Mouse (Mus musculus): ENCODE measurements around the gene Nell2. TPM values are rescaled to one million over a fixed set of nuclear protein-coding genes. Genes with fewer than 3 reads are reported as not detected.
"Not testable (repeated sequence)": the region's sequence is repeated elsewhere in the genome, so short reads cannot be mapped to it uniquely, and the experiment has no call there.

Nell2 gene
- polyA plus RNA-seq, 1 experiment from 2014 or later, result 155 TPM

DNA sequence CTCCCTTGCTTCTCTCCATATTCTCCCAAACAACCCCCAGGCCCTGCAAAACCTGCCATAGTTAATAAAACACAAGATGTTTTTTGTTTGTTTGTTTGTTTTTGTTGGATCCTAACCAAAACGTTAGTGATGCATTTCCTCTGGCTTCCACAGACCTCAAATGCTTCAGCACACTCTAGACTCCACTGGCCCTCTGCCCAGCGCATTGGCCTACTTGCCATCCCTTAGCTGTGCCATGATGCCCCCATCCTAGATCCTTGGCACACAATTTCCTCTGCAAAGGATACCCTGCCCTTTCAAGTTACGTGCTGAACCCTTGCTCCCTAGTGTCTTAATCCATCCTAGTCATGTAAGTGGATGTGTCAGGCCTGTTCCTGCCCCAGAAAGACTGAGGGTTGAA lies 255.1 kb downstream of the Nell2 start:
- Histone ChIP-seq H3K9ac (ENCODE audit: low read length) (no peak overlapping the region), H3K9me3 (ENCODE audit: control insufficient read depth, low read length) (no peaks in the 10 kb centered on the region), H3K27ac (ENCODE audit: low read depth, low read length) (no peak overlapping the region), H3K4me3 (ENCODE audit: low read depth, low read length) (no peak overlapping the region), H3K36me3 (ENCODE audit: control insufficient read depth, insufficient read depth, low read length) (no peaks in the 10 kb centered on the region), H3K27me3 (ENCODE audit: control insufficient read depth, insufficient read depth, low read length) (no peaks in the 10 kb centered on the region), H3K4me1 (ENCODE audit: control insufficient read depth, insufficient read depth, low read length) (no peaks in the 10 kb centered on the region), H3K4me2 (ENCODE audit: low read depth) (no peak overlapping the region)
- DNase-seq (ENCODE audit: low spot score) (no peak), ATAC-seq (ENCODE audit: insufficient read depth, low FRiP score, low TSS enrichment) (no peak)
- 85% methylated on average over 3 of the region's 3 CpGs for WGBS

DNA sequence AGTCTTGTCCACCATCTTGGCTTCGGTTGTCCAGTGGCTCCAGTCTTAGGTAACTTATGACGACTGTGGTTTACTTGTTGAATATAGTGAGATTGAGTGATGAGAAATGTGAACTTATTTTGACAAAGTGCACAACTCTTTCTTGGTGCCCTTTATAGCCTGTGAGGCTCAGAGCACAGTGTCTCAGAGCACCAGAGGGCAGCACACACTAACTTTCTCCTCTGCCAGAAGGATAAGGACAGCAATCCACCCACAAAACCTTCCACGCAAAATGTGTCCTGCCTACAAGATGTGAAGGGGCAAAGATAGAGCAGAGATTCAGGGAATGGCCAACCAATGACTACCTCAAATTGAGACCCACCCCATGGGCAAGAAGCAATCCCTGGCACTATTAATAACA lies 256.2 kb downstream of the Nell2 start:
- no peaks in the 10 kb centered on the region for H3K9me3 ChIP-seq (ENCODE audit: control insufficient read depth, low read length)
- no peak for DNase-seq (ENCODE audit: low spot score)

DNA sequence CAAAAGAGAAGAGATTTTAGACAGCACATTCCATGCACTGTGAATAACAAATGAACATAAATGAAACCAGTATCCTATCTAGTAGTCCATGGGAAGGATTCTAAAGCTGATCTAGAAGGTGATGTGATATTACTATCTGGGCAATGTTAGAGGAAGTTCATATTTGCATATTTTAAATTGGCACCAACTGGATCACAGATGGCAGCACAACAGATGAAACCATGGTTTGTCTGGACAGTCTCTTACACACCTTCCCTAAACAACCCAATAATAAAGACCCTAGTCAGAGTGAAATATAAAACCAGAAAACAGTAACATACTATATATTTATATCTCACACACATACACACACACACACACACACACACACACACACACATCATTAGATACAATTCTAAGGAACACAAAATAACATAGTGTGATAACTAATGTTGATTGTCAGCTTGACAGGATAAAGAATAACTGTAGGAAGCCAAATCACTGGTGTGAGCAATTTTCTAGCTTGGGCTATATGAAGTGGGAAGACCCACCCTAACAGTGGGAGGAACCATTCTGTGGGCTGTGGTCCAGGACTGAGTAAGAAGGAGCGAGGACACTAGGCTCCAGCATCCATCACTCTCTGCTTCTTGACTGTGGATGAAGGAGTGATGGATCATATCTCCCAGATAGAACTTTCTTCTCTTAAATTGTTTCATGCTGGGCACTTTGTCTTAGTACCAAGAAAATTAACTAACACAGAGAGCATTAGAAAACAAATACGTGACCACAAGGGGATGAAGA lies 268.5 kb downstream of the Nell2 start:
- H3K27me3 ChIP-seq (ENCODE audit: control insufficient read depth, insufficient read depth, low read length), result no peaks in the 10 kb centered on the region
- 96% methylated on average over 2 of the region's 2 CpGs for WGBS

More for the DNA sequence above, 256.2 kb downstream of the Nell2 start:
- ATAC-seq (ENCODE audit: insufficient read depth, low FRiP score, low TSS enrichment), result no peak
- Histone ChIP-seq H3K4me3 (ENCODE audit: low read depth, low read length) (no peak overlapping the region), H3K27ac (ENCODE audit: low read depth, low read length) (no peak overlapping the region), H3K27me3 (ENCODE audit: control insufficient read depth, insufficient read depth, low read length) (no peaks in the 10 kb centered on the region), H3K4me1 (ENCODE audit: control insufficient read depth, insufficient read depth, low read length) (no peaks in the 10 kb centered on the region), H3K9ac (ENCODE audit: low read length) (no peak overlapping the region), H3K36me3 (ENCODE audit: control insufficient read depth, insufficient read depth, low read length) (no peaks in the 10 kb centered on the region), H3K4me2 (ENCODE audit: low read depth) (no peak overlapping the region)
- 91% methylated on average over 3 of the region's 3 CpGs for WGBS

DNA sequence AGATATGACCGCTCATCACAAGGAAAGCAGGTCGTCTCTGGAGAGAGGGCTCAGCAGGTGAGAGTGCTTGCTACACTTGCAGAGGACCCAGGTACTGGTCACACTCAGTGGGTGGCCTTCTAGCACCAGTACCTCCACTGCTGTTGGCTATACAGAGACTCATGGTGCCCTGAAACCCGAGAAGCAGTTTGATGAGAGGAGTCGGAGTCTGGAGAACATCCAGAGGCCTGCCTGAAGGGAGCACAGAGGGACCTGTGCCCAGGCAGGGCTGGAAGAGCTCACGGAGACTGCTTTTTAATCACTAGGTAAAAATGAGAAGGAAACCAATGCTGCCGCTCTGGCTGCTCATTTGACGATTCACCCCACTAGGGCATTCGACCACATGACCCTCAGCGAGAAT lies 271.2 kb downstream of the Nell2 start:
- 74% methylated on average over 9 of the region's 9 CpGs for WGBS
- DNase-seq (ENCODE audit: low spot score), result no peak

More for the DNA sequence above, 268.5 kb downstream of the Nell2 start:
- no peak overlapping the region for H3K9ac ChIP-seq (ENCODE audit: low read length)
- H3K36me3 ChIP-seq (ENCODE audit: control insufficient read depth, insufficient read depth, low read length), result no peaks in the 10 kb centered on the region
- H3K4me3 ChIP-seq (ENCODE audit: low read depth, low read length), result no peak overlapping the region
- no peak overlapping the region for H3K4me2 ChIP-seq (ENCODE audit: low read depth)
- no peak overlapping the region for H3K27ac ChIP-seq (ENCODE audit: low read depth, low read length)
- no peaks in the 10 kb centered on the region for H3K9me3 ChIP-seq (ENCODE audit: control insufficient read depth, low read length)
- DNase-seq (ENCODE audit: low spot score), result no peak
- ATAC-seq (ENCODE audit: insufficient read depth, low FRiP score, low TSS enrichment), result no peak
- H3K4me1 ChIP-seq (ENCODE audit: control insufficient read depth, insufficient read depth, low read length), result no peaks in the 10 kb centered on the region

DNA sequence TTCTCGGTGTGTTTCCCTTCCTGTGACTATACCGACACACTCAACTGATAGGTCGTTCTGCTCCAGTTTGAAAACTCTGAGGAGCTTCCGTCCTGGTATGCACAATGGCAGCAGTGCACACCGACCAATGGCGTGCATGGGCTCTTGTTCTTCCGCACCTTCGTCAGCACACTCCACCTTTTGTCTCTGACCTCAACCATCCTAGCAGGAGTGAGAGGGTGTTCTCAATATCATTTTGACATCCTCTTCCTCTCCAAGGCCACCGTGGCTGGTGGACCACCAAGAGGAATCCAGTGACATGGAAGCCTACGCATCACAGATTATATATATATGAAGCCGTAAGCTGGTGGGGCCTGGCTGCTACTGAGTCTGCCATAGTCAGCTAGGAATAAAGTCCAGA lies 282.8 kb downstream of the Nell2 start:
- Histone ChIP-seq H3K36me3 (ENCODE audit: control insufficient read depth, insufficient read depth, low read length) (no peaks in the 10 kb centered on the region), H3K27ac (ENCODE audit: low read depth, low read length) (no peak overlapping the region), H3K27me3 (ENCODE audit: control insufficient read depth, insufficient read depth, low read length) (no peaks in the 10 kb centered on the region), H3K9ac (ENCODE audit: low read length) (no peak overlapping the region), H3K9me3 (ENCODE audit: control insufficient read depth, low read length) (no peaks in the 10 kb centered on the region), H3K4me1 (ENCODE audit: control insufficient read depth, insufficient read depth, low read length) (no peaks in the 10 kb centered on the region), H3K4me2 (ENCODE audit: low read depth) (no peak overlapping the region), H3K4me3 (ENCODE audit: low read depth, low read length) (no peak overlapping the region)
- ATAC-seq (ENCODE audit: insufficient read depth, low FRiP score, low TSS enrichment) (no peak), DNase-seq (ENCODE audit: low spot score) (no peak)
- WGBS, result 92% methylated on average over 11 of the region's 11 CpGs

More for the DNA sequence above, 271.2 kb downstream of the Nell2 start:
- no peaks in the 10 kb centered on the region for H3K27me3 ChIP-seq (ENCODE audit: control insufficient read depth, insufficient read depth, low read length)
- no peaks in the 10 kb centered on the region for H3K9me3 ChIP-seq (ENCODE audit: control insufficient read depth, low read length)
- no peak overlapping the region for H3K4me2 ChIP-seq (ENCODE audit: low read depth)
- H3K27ac ChIP-seq (ENCODE audit: low read depth, low read length), result no peak overlapping the region
- no peak overlapping the region for H3K4me3 ChIP-seq (ENCODE audit: low read depth, low read length)
- H3K4me1 ChIP-seq (ENCODE audit: control insufficient read depth, insufficient read depth, low read length), result no peaks in the 10 kb centered on the region
- no peaks in the 10 kb centered on the region for H3K36me3 ChIP-seq (ENCODE audit: control insufficient read depth, insufficient read depth, low read length)
- no peak for ATAC-seq (ENCODE audit: insufficient read depth, low FRiP score, low TSS enrichment)
- no peak overlapping the region for H3K9ac ChIP-seq (ENCODE audit: low read length)

DNA sequence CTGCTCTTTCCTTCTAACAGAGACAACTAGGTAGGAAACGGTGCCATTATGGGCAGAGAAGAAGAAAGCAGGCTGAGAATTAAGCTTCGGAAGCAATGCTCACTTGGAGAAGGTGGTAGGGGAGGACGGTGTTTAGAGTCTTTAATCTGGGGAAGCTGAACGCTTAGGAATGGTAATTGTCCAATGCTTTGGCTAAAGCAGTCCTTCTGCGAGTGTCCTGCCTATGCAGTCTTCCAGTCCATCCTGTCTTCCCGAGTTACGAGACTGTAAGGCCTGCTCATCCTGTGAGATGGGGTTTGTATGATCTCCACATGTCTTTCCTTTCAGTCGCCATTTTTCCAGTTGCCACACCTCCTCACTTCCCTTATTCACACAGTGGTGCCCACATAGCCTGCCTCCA lies 284.5 kb downstream of the Nell2 start:
- Histone ChIP-seq H3K9me3 (ENCODE audit: control insufficient read depth, low read length) (no peaks in the 10 kb centered on the region), H3K4me2 (ENCODE audit: low read depth) (no peak overlapping the region), H3K27me3 (ENCODE audit: control insufficient read depth, insufficient read depth, low read length) (no peaks in the 10 kb centered on the region), H3K36me3 (ENCODE audit: control insufficient read depth, insufficient read depth, low read length) (no peaks in the 10 kb centered on the region; the same call in 1 of the 2 replicates), H3K27ac (ENCODE audit: low read depth, low read length) (no peak overlapping the region), H3K4me1 (ENCODE audit: control insufficient read depth, insufficient read depth, low read length) (no peaks in the 10 kb centered on the region), H3K4me3 (ENCODE audit: low read depth, low read length) (no peak overlapping the region), H3K9ac (ENCODE audit: low read length) (no peak overlapping the region)
- ATAC-seq (ENCODE audit: insufficient read depth, low FRiP score, low TSS enrichment), result no peak
- 72% methylated on average over 8 of the region's 8 CpGs for WGBS
- no peak for DNase-seq (ENCODE audit: low spot score)

GRCm38 (mm10) chr15:95241161-95241560 lies 287.2 kb downstream of the Nell2 start:
- Histone ChIP-seq H3K4me1 (ENCODE audit: control insufficient read depth, insufficient read depth, low read length) (no peaks in the 10 kb centered on the region), H3K4me3 (ENCODE audit: low read depth, low read length) (no peak overlapping the region), H3K27ac (ENCODE audit: low read depth, low read length) (no peak overlapping the region), H3K27me3 (ENCODE audit: control insufficient read depth, insufficient read depth, low read length) (no peaks in the 10 kb centered on the region), H3K4me2 (ENCODE audit: low read depth) (no peak overlapping the region), H3K9me3 (ENCODE audit: control insufficient read depth, low read length) (no peaks in the 10 kb centered on the region), H3K36me3 (ENCODE audit: control insufficient read depth, insufficient read depth, low read length) (no peaks in the 10 kb centered on the region; the same call in 1 of the 2 replicates), H3K9ac (ENCODE audit: low read length) (no peak overlapping the region)
- DNase-seq (ENCODE audit: low spot score) (no peak), ATAC-seq (ENCODE audit: insufficient read depth, low FRiP score, low TSS enrichment) (no peak)
- 95% methylated on average over 3 of the region's 3 CpGs for WGBS

DNA sequence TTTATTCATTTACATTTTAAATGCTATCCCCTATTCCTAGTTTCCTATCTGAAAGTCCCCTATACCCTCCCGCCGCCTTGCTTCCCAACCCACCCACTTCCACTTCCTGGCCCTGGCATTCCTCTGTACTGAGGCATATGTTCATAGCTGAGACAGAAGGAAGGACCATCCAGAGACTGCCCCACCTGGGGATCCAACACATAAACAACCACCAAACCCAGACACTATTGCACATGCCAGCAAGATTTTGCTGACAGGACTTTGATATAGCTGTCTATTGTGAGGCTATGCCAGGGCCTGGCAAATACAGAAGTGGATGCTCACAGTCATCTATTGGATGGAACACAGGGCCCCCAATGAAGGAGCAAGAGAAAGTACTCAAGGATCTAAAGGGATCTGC lies 291.3 kb downstream of the Nell2 start:
- not testable (repeated sequence) for H3K9me3 ChIP-seq (ENCODE audit: control insufficient read depth, low read length); ATAC-seq (ENCODE audit: insufficient read depth, low FRiP score, low TSS enrichment); H3K4me3 ChIP-seq (ENCODE audit: low read depth, low read length)

DNA sequence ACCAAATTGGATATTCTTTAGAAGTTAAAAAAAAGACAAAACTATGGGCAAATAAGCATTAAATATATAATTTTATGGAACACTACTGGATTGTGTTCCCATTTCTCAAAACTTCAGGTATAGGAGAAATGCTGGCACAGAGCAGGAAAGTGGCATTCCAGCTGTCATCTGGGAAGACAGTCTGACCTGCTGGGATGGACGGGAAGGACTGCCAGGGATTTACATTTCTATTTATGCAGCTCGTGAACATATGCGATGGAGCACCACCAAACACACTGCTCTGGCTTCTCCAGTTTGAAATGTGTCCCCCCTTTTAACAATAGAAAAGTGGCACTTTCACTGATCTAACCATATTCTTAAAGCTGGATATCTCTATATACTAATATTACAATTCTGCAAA lies 291.9 kb downstream of the Nell2 start:
- Histone ChIP-seq H3K4me1 (ENCODE audit: control insufficient read depth, insufficient read depth, low read length) (no peaks in the 10 kb centered on the region), H3K27ac (ENCODE audit: low read depth, low read length) (no peak overlapping the region), H3K4me2 (ENCODE audit: low read depth) (no peak overlapping the region), H3K9me3 (ENCODE audit: control insufficient read depth, low read length) (no peaks in the 10 kb centered on the region), H3K36me3 (ENCODE audit: control insufficient read depth, insufficient read depth, low read length) (no peaks in the 10 kb centered on the region; the same call in 1 of the 2 replicates), H3K9ac (ENCODE audit: low read length) (no peak overlapping the region), H3K27me3 (ENCODE audit: control insufficient read depth, insufficient read depth, low read length) (no peaks in the 10 kb centered on the region), H3K4me3 (ENCODE audit: low read depth, low read length) (no peak overlapping the region)
- DNase-seq (ENCODE audit: low spot score) (no peak), ATAC-seq (ENCODE audit: insufficient read depth, low FRiP score, low TSS enrichment) (no peak)
- 90% methylated on average over 3 of the region's 3 CpGs for WGBS

More for the DNA sequence above, 291.3 kb downstream of the Nell2 start:
- not testable (repeated sequence) for H3K36me3 ChIP-seq (ENCODE audit: control insufficient read depth, insufficient read depth, low read length); H3K4me2 ChIP-seq (ENCODE audit: low read depth); DNase-seq (ENCODE audit: low spot score); H3K4me1 ChIP-seq (ENCODE audit: control insufficient read depth, insufficient read depth, low read length); H3K27ac ChIP-seq (ENCODE audit: low read depth, low read length); H3K27me3 ChIP-seq (ENCODE audit: control insufficient read depth, insufficient read depth, low read length); H3K9ac ChIP-seq (ENCODE audit: low read length)
- 97% methylated on average over 2 of the region's 2 CpGs for WGBS

Measured in neural tube, embryonic 11.5 days (tissue).